ENCODE assay signal across 8 mouse cellular contexts in genomic region chr11:70432895-70433568, GRCm38 (mm10). TPM values are rescaled to one million over a fixed set of nuclear protein-coding genes. Genes with fewer than 3 reads are reported as not detected.
DNase-seq lines count a peak whose midpoint lies in the region; ATAC-seq and TF ChIP-seq lines count a peak whose summit lies in the region.

No protein-coding gene starts in this region.

- 7% methylated on average over 15 of the region's 15 CpGs for WGBS in lung, embryonic 14.5 days
- WGBS in forebrain, embryonic 14.5 days = 5% methylated on average over 15 of the region's 15 CpGs

- no peaks in the 10 kb centered on the region for H3K9me3 ChIP-seq in lung, embryonic 14.5 days (ENCODE audit: low read depth, low read length)
- no peaks in the 10 kb centered on the region for H3K9me3 ChIP-seq in forebrain, embryonic 14.5 days (replicated peaks; ENCODE audit: control insufficient read depth, low read length)

- TF ChIP-seq CTCF in lung, embryonic 14.5 days (IDR thresholded peaks at IDR 0.05; ENCODE audit: low read depth) = no peak
- no peak for TF ChIP-seq CTCF in layer of hippocampus, adult 2 months (conservative IDR thresholded peaks at IDR 0.05)

- peak overlapping the region; percentile 82 for H3K4me2 ChIP-seq in lung, embryonic 14.5 days
- peak overlapping the region; percentile 67 for H3K4me2 ChIP-seq in forebrain, embryonic 14.5 days (ENCODE audit: low read length)

- no peaks in the 10 kb centered on the region for H3K27me3 ChIP-seq in lung, embryonic 14.5 days (ENCODE audit: insufficient read depth, low read length)
- no peaks in the 10 kb centered on the region for H3K27me3 ChIP-seq in forebrain, embryonic 14.5 days (replicated peaks; ENCODE audit: control insufficient read depth, insufficient read depth, low read length)

- peaks cover 22% of the 10 kb centered on the region; the same call in 1 of the 2 replicates for H3K36me3 ChIP-seq in lung, embryonic 14.5 days (ENCODE audit: insufficient read depth)
- peaks cover 27% of the 10 kb centered on the region for H3K36me3 ChIP-seq in forebrain, embryonic 14.5 days (ENCODE audit: control insufficient read depth, insufficient read depth, low read length)

- no peak; the same call in 1 of the 2 replicates for ATAC-seq in lung, embryonic 14.5 days (ENCODE audit: insufficient read depth)
- peak; percentile 16 for ATAC-seq in activated CD4-positive, CD25-positive, alpha-beta regulatory T cell, adult 4 months
- ATAC-seq in forebrain, embryonic 14.5 days = peak; percentile 57

- H3K4me1 ChIP-seq in lung, embryonic 14.5 days (ENCODE audit: insufficient read depth) = peaks cover 8% of the 10 kb centered on the region
- H3K4me1 ChIP-seq in forebrain, embryonic 14.5 days (ENCODE audit: control insufficient read depth, insufficient read depth, low read length) = peaks cover 12% of the 10 kb centered on the region

- peak overlapping the region; percentile 71 for H3K9ac ChIP-seq in lung, embryonic 14.5 days
- H3K9ac ChIP-seq in forebrain, embryonic 14.5 days (ENCODE audit: low read length) = peak overlapping the region; percentile 84

- peak overlapping the region; percentile 68 for H3K4me3 ChIP-seq in lung, embryonic 14.5 days (ENCODE audit: low read depth, low read length)
- peak overlapping the region; percentile 80 for H3K4me3 ChIP-seq in forebrain, embryonic 14.5 days (ENCODE audit: low read depth, low read length)
- peak overlapping the region; percentile 100 for H3K4me3 ChIP-seq in layer of hippocampus, adult 2 months

- DNase-seq in lung, embryonic 14.5 days = peak; percentile 42
- DNase-seq in lung, adult 18-20 months = no peak
- peak; percentile 58 for DNase-seq in forebrain, embryonic 14.5 days (ENCODE audit: low spot score)
- peak; percentile 65 to 67 for DNase-seq in layer of hippocampus, adult 2 months (ENCODE audit: low spot score in 2 of 2)
- DNase-seq in mesoderm, embryonic 11.5 days (ENCODE audit: low read depth, low spot score) = peak; percentile 30
- no peak for DNase-seq in adrenal gland, adult 18-20 months (ENCODE audit: low spot score in 2 of 2)
- DNase-seq in kidney, postnatal 4 days = no peak

- H3K27ac ChIP-seq in lung, embryonic 14.5 days (ENCODE audit: low read depth) = peak overlapping the region; percentile 51
- peak overlapping the region; percentile 86 for H3K27ac ChIP-seq in forebrain, embryonic 14.5 days (ENCODE audit: low read depth, low read length)
- H3K27ac ChIP-seq in layer of hippocampus, adult 2 months = peak overlapping the region; percentile 98

RNA-seq across cellular contexts. Expression of gene Arrb2, which starts 0.6 kb away (rescaled TPM):
- polyA plus RNA-seq in lung, embryonic 14.5 days (2014; fragmentation: Nextera tagmentation; extraction: Ambion mirVana) = 15.1 and 17.6 TPM in 2 replicates
- 100 to 1,000 TPM in 1 of 2 experiments, 10 to 100 TPM in 1; 99.3 to 129 TPM for polyA plus RNA-seq in activated CD4-positive, CD25-positive, alpha-beta regulatory T cell, adult 4 months (2017; shearing (Covaris generic))
- polyA plus RNA-seq in forebrain, embryonic 14.5 days (2014; fragmentation: Nextera tagmentation; extraction: Ambion mirVana) = 47.4 and 49.2 TPM in 2 replicates
- total RNA-seq in layer of hippocampus, adult 2 months (2021) = 10 to 100 TPM; 99.9 TPM
- total RNA-seq in adrenal gland, adult 18-20 months (2021) = 10 to 100 TPM; 21.4 to 25.4 TPM

RNA-seq across cellular contexts. Expression of gene Med11, which starts 18.7 kb away (rescaled TPM):
- polyA plus RNA-seq in lung, embryonic 14.5 days (2014; fragmentation: Nextera tagmentation; extraction: Ambion mirVana) = 43.0 and 47.9 TPM in 2 replicates
- 10 to 100 TPM; 86.3 to 91.9 TPM for polyA plus RNA-seq in activated CD4-positive, CD25-positive, alpha-beta regulatory T cell, adult 4 months (2017; shearing (Covaris generic))
- polyA plus RNA-seq in forebrain, embryonic 14.5 days (2014; fragmentation: Nextera tagmentation; extraction: Ambion mirVana) = 49.2 and 54.3 TPM in 2 replicates
- 10 to 100 TPM; 13.5 to 15.6 TPM for total RNA-seq in layer of hippocampus, adult 2 months (2021)
- total RNA-seq in adrenal gland, adult 18-20 months (2021) = 10 to 100 TPM; 17.0 to 18.0 TPM

RNA-seq across cellular contexts. Expression of gene Pelp1, which starts 23.2 kb away (rescaled TPM):
- 44.4 and 46.5 TPM in 2 replicates for polyA plus RNA-seq in lung, embryonic 14.5 days (2014; fragmentation: Nextera tagmentation; extraction: Ambion mirVana)
- 1 to 10 TPM; 6.5 to 8.1 TPM for polyA plus RNA-seq in activated CD4-positive, CD25-positive, alpha-beta regulatory T cell, adult 4 months (2017; shearing (Covaris generic))
- 21.4 and 32.5 TPM in 2 replicates for polyA plus RNA-seq in forebrain, embryonic 14.5 days (2014; fragmentation: Nextera tagmentation; extraction: Ambion mirVana)
- total RNA-seq in layer of hippocampus, adult 2 months (2021) = 10 to 100 TPM; 33.2 to 40.1 TPM
- total RNA-seq in adrenal gland, adult 18-20 months (2021) = 10 to 100 TPM; 17.3 to 21.3 TPM

RNA-seq across cellular contexts. Expression of gene Zmynd15, which starts 26.2 kb away (rescaled TPM):
- polyA plus RNA-seq in lung, embryonic 14.5 days (2014; fragmentation: Nextera tagmentation; extraction: Ambion mirVana) = 0.28 and 0.65 TPM in 2 replicates
- polyA plus RNA-seq in activated CD4-positive, CD25-positive, alpha-beta regulatory T cell, adult 4 months (2017; shearing (Covaris generic)) = not detected
- polyA plus RNA-seq in forebrain, embryonic 14.5 days (2014; fragmentation: Nextera tagmentation; extraction: Ambion mirVana) = 0.19 and 0.42 TPM in 2 replicates
- total RNA-seq in layer of hippocampus, adult 2 months (2021) = under 1 TPM; 0.12 to 0.72 TPM
- 1 to 10 TPM; 2.8 to 2.9 TPM for total RNA-seq in adrenal gland, adult 18-20 months (2021)

RNA-seq across cellular contexts. Expression of gene Cxcl16, which starts 26.8 kb away (rescaled TPM):
- 4.9 and 5.8 TPM in 2 replicates for polyA plus RNA-seq in lung, embryonic 14.5 days (2014; fragmentation: Nextera tagmentation; extraction: Ambion mirVana)
- under 1 TPM in 1 of 2 experiments, not detected in 1; 0.36 TPM for polyA plus RNA-seq in activated CD4-positive, CD25-positive, alpha-beta regulatory T cell, adult 4 months (2017; shearing (Covaris generic))
- 1.5 and 1.9 TPM in 2 replicates for polyA plus RNA-seq in forebrain, embryonic 14.5 days (2014; fragmentation: Nextera tagmentation; extraction: Ambion mirVana)
- total RNA-seq in layer of hippocampus, adult 2 months (2021) = 1 to 10 TPM in 1 of 2 experiments, under 1 TPM in 1; 0.96 to 1.1 TPM
- total RNA-seq in adrenal gland, adult 18-20 months (2021) = 10 to 100 TPM; 11.3 to 18.3 TPM

Comparison
In these comparisons a context has a peak if more than half of its experiments do, and no peak if none do; other contexts are left out.
1. DNase-seq: peak in lung, embryonic 14.5 days (single experiment), forebrain, embryonic 14.5 days (single experiment), layer of hippocampus, adult 2 months (2 of 2) and mesoderm, embryonic 11.5 days (single experiment); none in lung, adult 18-20 months (0 of 2), adrenal gland, adult 18-20 months (0 of 2) and kidney, postnatal 4 days (0 of 2).
2. Peak in every context shown above with its lines, with median percentiles within 50 percentile points of each other: H3K27ac ChIP-seq and H3K4me3 ChIP-seq.